Mouse (Mus musculus): ENCODE measurements at regions not wholly inside any gene's neighbourhood (a gene's known extent, or its start where the extent isn't known, plus 50 kb on each side); places are given as distances from the start of the nearest gene placed in this dataset.

DNA sequence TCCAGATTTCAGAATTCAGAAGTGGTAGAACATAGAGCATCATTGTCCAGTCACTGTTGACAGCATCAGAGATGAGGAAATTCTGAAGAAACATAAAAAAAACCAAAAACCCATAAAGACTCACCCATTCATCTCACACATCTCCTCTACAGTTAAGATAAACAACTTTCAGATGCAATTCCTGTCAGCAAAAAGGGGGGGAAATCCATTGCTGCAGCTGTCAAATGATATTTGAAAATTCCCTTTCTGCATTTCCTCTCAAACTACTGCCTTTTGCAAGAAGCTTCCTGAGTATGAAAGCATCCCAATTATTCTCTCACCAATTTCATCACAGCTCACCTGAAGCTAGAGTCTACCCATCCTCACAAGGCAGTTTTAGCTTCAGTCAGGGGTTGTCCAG is 177.1 kb upstream of the Serpine2 start:
- TF ChIP-seq GATA1 (IDR thresholded peaks at IDR 0.05; ENCODE audit: borderline replicate concordance, low read length), result no peak
- TF ChIP-seq GATA2 (IDR thresholded peaks at IDR 0.05; ENCODE audit: borderline replicate concordance, low read depth, low read length), result no peak
- TF ChIP-seq POLR2AphosphoS5 (IDR thresholded peaks at IDR 0.05; ENCODE audit: insufficient replicate concordance, low read depth, low read length), result no peak
- no peak for TF ChIP-seq CTCF (IDR thresholded peaks at IDR 0.05; ENCODE audit: low read depth, low read length)
- no peak for TF ChIP-seq TAL1 (conservative IDR thresholded peaks at IDR 0.05; ENCODE audit: low read depth, low read length)
- DNase-seq (ENCODE audit: low spot score), result no peak
- Histone ChIP-seq H3K27me3 (ENCODE audit: insufficient read depth, low read length) (no peaks in the 10 kb centered on the region), H3K4me1 (ENCODE audit: insufficient read depth, low read depth, low read length) (no peaks in the 10 kb centered on the region), H3K4me3 (ENCODE audit: low read depth, low read length) (no peak overlapping the region), H3K9me3 (replicated peaks) (peaks cover 5% of the 10 kb centered on the region), H3K36me3 (replicated peaks) (no peaks in the 10 kb centered on the region)
- no peak for ATAC-seq (ENCODE audit: extremely low read depth, insufficient number of reproducible peaks, low FRiP score, poor library complexity, severe bottlenecking)

DNA sequence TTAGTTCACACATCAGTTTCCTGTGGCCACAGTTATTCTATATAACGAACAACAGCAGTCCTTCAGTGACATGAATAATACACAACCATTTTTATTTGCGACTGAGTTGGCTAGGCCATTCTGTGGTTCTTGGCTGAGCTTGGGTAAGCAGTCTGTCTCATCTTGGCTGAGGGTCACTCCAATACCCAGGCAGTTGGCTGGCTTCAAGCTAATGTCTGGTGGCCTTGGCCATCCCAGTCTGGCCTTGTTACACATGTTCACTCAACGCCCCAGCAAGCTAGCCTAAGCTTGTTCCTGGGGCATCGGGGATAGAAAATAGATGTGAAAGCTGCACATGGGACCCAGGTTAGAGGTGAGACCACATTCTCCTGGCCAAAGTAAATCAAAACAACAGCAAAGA is 175.5 kb upstream of the Serpine2 start:
- H3K36me3 ChIP-seq (replicated peaks), result no peaks in the 10 kb centered on the region
- no peak overlapping the region for H3K4me3 ChIP-seq (ENCODE audit: low read depth, low read length)
- no peaks in the 10 kb centered on the region for H3K27me3 ChIP-seq (ENCODE audit: insufficient read depth, low read length)
- ATAC-seq (ENCODE audit: extremely low read depth, insufficient number of reproducible peaks, low FRiP score, poor library complexity, severe bottlenecking) (no peak), DNase-seq (ENCODE audit: low spot score) (no peak)
- H3K4me1 ChIP-seq (ENCODE audit: insufficient read depth, low read depth, low read length), result no peaks in the 10 kb centered on the region
- H3K9me3 ChIP-seq (replicated peaks), result peaks cover 2% of the 10 kb centered on the region
- TF ChIP-seq GATA1 (IDR thresholded peaks at IDR 0.05; ENCODE audit: borderline replicate concordance, low read length), result no peak
- no peak for TF ChIP-seq POLR2AphosphoS5 (IDR thresholded peaks at IDR 0.05; ENCODE audit: insufficient replicate concordance, low read depth, low read length)
- TF ChIP-seq GATA2 (IDR thresholded peaks at IDR 0.05; ENCODE audit: borderline replicate concordance, low read depth, low read length), result no peak
- TF ChIP-seq CTCF (IDR thresholded peaks at IDR 0.05; ENCODE audit: low read depth, low read length), result no peak
- TF ChIP-seq TAL1 (conservative IDR thresholded peaks at IDR 0.05; ENCODE audit: low read depth, low read length), result no peak

DNA sequence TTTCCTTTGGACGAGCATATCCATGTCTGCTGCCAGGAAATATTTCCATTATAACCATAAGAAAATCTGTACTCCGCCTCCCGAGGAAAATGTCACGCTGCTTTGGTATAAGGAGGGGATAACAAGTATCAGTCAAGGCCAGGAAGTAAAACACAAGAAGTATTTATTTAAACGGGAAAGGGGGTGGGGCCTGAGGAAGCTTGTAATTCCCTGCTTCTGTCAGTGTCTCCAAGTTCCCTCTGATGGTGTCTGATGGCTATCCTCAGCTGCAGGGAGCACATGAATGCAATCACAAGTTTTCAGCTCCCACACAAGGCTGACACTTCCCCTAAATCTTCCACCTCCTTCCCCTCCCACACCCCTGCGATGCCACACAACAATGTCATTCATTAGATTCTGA is 172.5 kb upstream of the Serpine2 start:
- Histone ChIP-seq H3K9me3 (replicated peaks) (no peaks in the 10 kb centered on the region), H3K4me1 (ENCODE audit: insufficient read depth, low read depth, low read length) (peaks cover 17% of the 10 kb centered on the region; the same call in 1 of the 2 replicates), H3K36me3 (replicated peaks) (no peaks in the 10 kb centered on the region), H3K27me3 (ENCODE audit: insufficient read depth, low read length) (no peaks in the 10 kb centered on the region), H3K4me3 (ENCODE audit: low read depth, low read length) (no peak overlapping the region)
- DNase-seq (ENCODE audit: low spot score), result no peak
- no peak for TF ChIP-seq GATA1 (IDR thresholded peaks at IDR 0.05; ENCODE audit: borderline replicate concordance, low read length)
- no peak for TF ChIP-seq POLR2AphosphoS5 (IDR thresholded peaks at IDR 0.05; ENCODE audit: insufficient replicate concordance, low read depth, low read length)
- no peak for TF ChIP-seq GATA2 (IDR thresholded peaks at IDR 0.05; ENCODE audit: borderline replicate concordance, low read depth, low read length)
- TF ChIP-seq CTCF (IDR thresholded peaks at IDR 0.05; ENCODE audit: low read depth, low read length), result no peak
- no peak for TF ChIP-seq TAL1 (conservative IDR thresholded peaks at IDR 0.05; ENCODE audit: low read depth, low read length)
- no peak for ATAC-seq (ENCODE audit: extremely low read depth, insufficient number of reproducible peaks, low FRiP score, poor library complexity, severe bottlenecking)

DNA sequence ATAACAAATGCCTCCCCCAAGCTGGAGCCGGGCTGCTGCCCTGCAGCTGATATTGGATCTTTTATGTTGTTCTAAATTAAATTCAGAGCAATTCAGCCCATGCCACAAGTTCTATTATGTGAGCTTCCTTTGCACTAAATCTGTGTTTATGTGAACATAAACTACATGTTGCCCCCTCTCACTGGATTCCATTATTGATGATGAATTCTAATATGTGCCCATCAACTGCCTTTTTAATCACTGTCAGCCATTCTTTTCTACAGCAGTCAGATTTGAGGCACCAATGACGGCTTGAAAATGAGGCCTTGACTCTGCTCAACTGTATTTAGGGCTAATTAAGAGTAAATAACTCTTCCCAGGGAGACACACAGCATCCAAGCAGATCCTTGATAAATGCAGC is 172.1 kb upstream of the Serpine2 start:
- no peak overlapping the region for H3K4me3 ChIP-seq (ENCODE audit: low read depth, low read length)
- no peak for TF ChIP-seq GATA1 (IDR thresholded peaks at IDR 0.05; ENCODE audit: borderline replicate concordance, low read length)
- TF ChIP-seq TAL1 (conservative IDR thresholded peaks at IDR 0.05; ENCODE audit: low read depth, low read length), result no peak
- TF ChIP-seq CTCF (IDR thresholded peaks at IDR 0.05; ENCODE audit: low read depth, low read length), result no peak
- TF ChIP-seq GATA2 (IDR thresholded peaks at IDR 0.05; ENCODE audit: borderline replicate concordance, low read depth, low read length), result no peak
- TF ChIP-seq POLR2AphosphoS5 (IDR thresholded peaks at IDR 0.05; ENCODE audit: insufficient replicate concordance, low read depth, low read length), result no peak
- ATAC-seq (ENCODE audit: extremely low read depth, insufficient number of reproducible peaks, low FRiP score, poor library complexity, severe bottlenecking), result no peak
- no peaks in the 10 kb centered on the region for H3K36me3 ChIP-seq (replicated peaks)
- H3K27me3 ChIP-seq (ENCODE audit: insufficient read depth, low read length), result no peaks in the 10 kb centered on the region
- H3K9me3 ChIP-seq (replicated peaks), result no peaks in the 10 kb centered on the region
- H3K4me1 ChIP-seq (ENCODE audit: insufficient read depth, low read depth, low read length), result peaks cover 17% of the 10 kb centered on the region; the same call in 1 of the 2 replicates
- no peak for DNase-seq (ENCODE audit: low spot score)

DNA sequence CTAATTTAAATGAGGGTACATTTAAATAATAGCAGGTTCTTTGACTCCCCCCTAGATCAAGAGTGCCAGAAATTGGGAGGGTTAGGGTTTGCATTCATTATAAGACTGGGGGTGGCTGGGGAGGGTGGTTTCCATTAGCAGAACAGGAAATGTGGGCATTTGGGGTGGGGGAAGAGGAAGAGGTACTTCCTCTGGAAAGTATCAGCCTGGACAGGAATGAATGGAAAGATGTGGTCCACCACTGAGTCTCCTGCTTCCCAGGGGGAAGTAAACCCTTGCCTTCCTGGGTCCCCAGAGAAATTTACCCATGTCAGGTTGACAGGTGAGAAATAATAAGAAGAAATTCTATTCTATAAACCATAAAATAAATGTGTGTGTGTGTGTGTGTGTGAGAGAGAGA is 171.5 kb upstream of the Serpine2 start:
- DNase-seq (ENCODE audit: low spot score), result no peak
- no peaks in the 10 kb centered on the region for H3K27me3 ChIP-seq (ENCODE audit: insufficient read depth, low read length)
- H3K9me3 ChIP-seq (replicated peaks), result no peaks in the 10 kb centered on the region
- ATAC-seq (ENCODE audit: extremely low read depth, insufficient number of reproducible peaks, low FRiP score, poor library complexity, severe bottlenecking), result no peak
- H3K4me3 ChIP-seq (ENCODE audit: low read depth, low read length), result no peak overlapping the region
- TF ChIP-seq CTCF (IDR thresholded peaks at IDR 0.05; ENCODE audit: low read depth, low read length) (no peak), POLR2AphosphoS5 (IDR thresholded peaks at IDR 0.05; ENCODE audit: insufficient replicate concordance, low read depth, low read length) (no peak), TAL1 (conservative IDR thresholded peaks at IDR 0.05; ENCODE audit: low read depth, low read length) (no peak), GATA1 (IDR thresholded peaks at IDR 0.05; ENCODE audit: borderline replicate concordance, low read length) (no peak), GATA2 (IDR thresholded peaks at IDR 0.05; ENCODE audit: borderline replicate concordance, low read depth, low read length) (no peak)
- no peaks in the 10 kb centered on the region for H3K36me3 ChIP-seq (replicated peaks)
- H3K4me1 ChIP-seq (ENCODE audit: insufficient read depth, low read depth, low read length), result peaks cover 17% of the 10 kb centered on the region; the same call in 1 of the 2 replicates

DNA sequence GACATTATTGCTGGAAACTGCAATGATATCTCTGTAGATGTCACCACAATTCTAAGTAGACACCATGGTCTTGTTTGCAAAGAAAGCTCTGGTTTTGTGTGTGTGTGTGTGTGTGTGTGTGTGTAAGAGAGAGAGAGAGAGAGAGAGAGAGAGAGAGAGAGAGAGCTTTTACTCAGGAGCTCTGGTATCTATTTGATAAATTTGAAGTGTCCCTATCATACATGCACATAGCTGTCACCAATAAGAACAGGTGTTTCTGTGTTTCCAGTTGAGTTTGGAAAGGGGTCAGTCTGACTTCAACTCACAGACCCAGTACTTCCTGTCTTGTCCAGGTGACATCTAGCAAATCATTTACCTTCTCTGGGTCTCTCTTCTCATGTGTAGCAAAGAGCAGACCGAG is 169.7 kb upstream of the Serpine2 start:
- Histone ChIP-seq H3K9me3 (replicated peaks) (no peaks in the 10 kb centered on the region), H3K36me3 (replicated peaks) (no peaks in the 10 kb centered on the region), H3K4me3 (ENCODE audit: low read depth, low read length) (no peak overlapping the region), H3K4me1 (ENCODE audit: insufficient read depth, low read depth, low read length) (peaks cover 17% of the 10 kb centered on the region; the same call in 1 of the 2 replicates), H3K27me3 (ENCODE audit: insufficient read depth, low read length) (no peaks in the 10 kb centered on the region)
- DNase-seq (ENCODE audit: low spot score) (no peak), ATAC-seq (ENCODE audit: extremely low read depth, insufficient number of reproducible peaks, low FRiP score, poor library complexity, severe bottlenecking) (no peak)
- no peak for TF ChIP-seq POLR2AphosphoS5 (IDR thresholded peaks at IDR 0.05; ENCODE audit: insufficient replicate concordance, low read depth, low read length)
- no peak for TF ChIP-seq GATA1 (IDR thresholded peaks at IDR 0.05; ENCODE audit: borderline replicate concordance, low read length)

DNA sequence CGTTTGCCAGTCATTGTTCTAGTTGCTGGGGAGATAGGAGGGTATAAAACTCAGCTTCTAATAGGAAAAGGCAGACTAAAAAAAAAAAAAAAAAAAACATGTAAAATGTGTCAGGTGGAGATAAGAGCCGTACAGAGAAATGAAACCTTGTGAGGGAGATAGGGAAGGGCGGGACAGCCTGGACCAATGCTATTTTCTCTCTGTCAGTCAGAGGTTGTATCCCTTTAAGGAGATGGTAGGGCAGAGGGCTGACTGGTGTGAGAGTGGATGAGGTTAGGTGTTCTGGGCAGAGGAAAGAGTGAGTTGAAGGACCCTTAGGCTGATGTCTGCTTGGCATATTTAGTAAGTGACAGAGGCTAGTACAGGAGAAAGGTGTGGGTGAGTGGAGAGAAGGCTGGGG is 169.2 kb upstream of the Serpine2 start:
- peak; percentile 95 for ATAC-seq (ENCODE audit: extremely low read depth, insufficient number of reproducible peaks, low FRiP score, poor library complexity, severe bottlenecking)

More for the DNA sequence above, 169.2 kb upstream of the Serpine2 start:
- H3K4me1 ChIP-seq (ENCODE audit: insufficient read depth, low read depth, low read length), result peaks cover 17% of the 10 kb centered on the region; the same call in 1 of the 2 replicates
- H3K9me3 ChIP-seq (replicated peaks), result no peaks in the 10 kb centered on the region
- no peaks in the 10 kb centered on the region for H3K27me3 ChIP-seq (ENCODE audit: insufficient read depth, low read length)
- no peak overlapping the region for H3K4me3 ChIP-seq (ENCODE audit: low read depth, low read length)
- TF ChIP-seq GATA1 (IDR thresholded peaks at IDR 0.05; ENCODE audit: borderline replicate concordance, low read length) (no peak), TAL1 (conservative IDR thresholded peaks at IDR 0.05; ENCODE audit: low read depth, low read length) (no peak), POLR2AphosphoS5 (IDR thresholded peaks at IDR 0.05; ENCODE audit: insufficient replicate concordance, low read depth, low read length) (no peak), CTCF (IDR thresholded peaks at IDR 0.05; ENCODE audit: low read depth, low read length) (no peak), GATA2 (IDR thresholded peaks at IDR 0.05; ENCODE audit: borderline replicate concordance, low read depth, low read length) (no peak)
- DNase-seq (ENCODE audit: low spot score), result no peak
- H3K36me3 ChIP-seq (replicated peaks), result no peaks in the 10 kb centered on the region
